Mouse (Mus musculus): ENCODE results near the gene Wbp11. TPM values are rescaled to one million over a fixed set of nuclear protein-coding genes. Genes with fewer than 3 reads are reported as not detected.

Gene Wbp11
- 163 and 165 TPM in 2 replicates for polyA plus RNA-seq (2016; fragmentation: Nextera tagmentation; extraction: Ambion mirVana)

- WGBS, result under 1% methylated on average over 45 of the region's 45 CpGs
- H3K4me1 ChIP-seq, result peaks cover 14% of the 10 kb centered on the region; the same call in 1 of the 2 replicates
- DNase-seq (ENCODE audit: low spot score), result peak; percentile 97
- no peaks in the 10 kb centered on the region for H3K9me3 ChIP-seq
- no peaks in the 10 kb centered on the region for H3K27me3 ChIP-seq (replicated peaks; ENCODE audit: low read depth, poor library complexity, severe bottlenecking)
- peak within 1 kb of the TSS; percentile 98 for H3K27ac ChIP-seq (replicated peaks)
- H3K4me3 ChIP-seq, result peak within 1 kb of the TSS; percentile 99
- H3K36me3 ChIP-seq (replicated peaks), result peaks cover 26% of the 10 kb centered on the region
Measured at GRCm38 (mm10) chr6:136827881-136828561, at the start of gene Wbp11. Gene Wbp11, minus strand, starts transcription at chr6:136828233.

DNA sequence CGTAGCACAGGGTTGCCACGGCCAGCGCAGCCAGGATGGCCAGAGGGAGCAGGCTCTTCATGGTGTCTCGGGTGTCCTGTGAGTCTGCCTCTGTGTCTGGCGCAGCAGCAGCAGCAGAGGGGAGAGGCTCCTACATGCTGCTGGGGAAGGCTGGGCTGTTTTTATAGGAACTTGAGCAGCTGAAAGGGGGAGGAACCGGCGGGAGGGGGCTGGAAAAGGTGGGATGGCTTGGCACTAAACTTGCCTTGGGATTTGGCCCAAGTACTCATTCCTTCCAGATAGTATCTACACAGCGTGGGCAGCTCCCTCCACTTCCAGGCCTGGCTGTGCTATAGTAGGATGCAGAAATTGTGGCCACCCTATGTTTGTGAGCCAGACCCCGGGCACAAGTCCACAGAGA is 47.6 kb upstream of the Wbp11 start, which contains the start of gene Mgp:
TSS of gene Mgp (minus strand) at position 154 of the 400 bp plus-strand sequence.
- Histone ChIP-seq H3K27ac (replicated peaks) (peak within 1 kb of the TSS; percentile 51), H3K4me1 (peaks cover 7% of the 10 kb centered on the region), H3K9me3 (no peaks in the 10 kb centered on the region), H3K4me3 (0 out of 2 replicates have a peak within 1 kb of the TSS, but pooled peaks have one; percentile 30), H3K36me3 (replicated peaks) (no peaks in the 10 kb centered on the region), H3K27me3 (replicated peaks; ENCODE audit: low read depth, poor library complexity, severe bottlenecking) (no peaks in the 10 kb centered on the region)
- DNase-seq (ENCODE audit: low spot score), result peak; percentile 55
- WGBS, result 35% methylated on average over 9 of the region's 9 CpGs

- no peaks in the 10 kb centered on the region for H3K36me3 ChIP-seq (replicated peaks)
- no peak overlapping the region for H3K4me3 ChIP-seq
- no peak for DNase-seq (ENCODE audit: low spot score)
- H3K4me1 ChIP-seq, result peaks cover 7% of the 10 kb centered on the region
- WGBS, result 82% methylated on average over 8 of the region's 8 CpGs
- H3K27me3 ChIP-seq (replicated peaks; ENCODE audit: low read depth, poor library complexity, severe bottlenecking), result no peaks in the 10 kb centered on the region
- no peak overlapping the region for H3K27ac ChIP-seq (replicated peaks)
- H3K9me3 ChIP-seq, result no peaks in the 10 kb centered on the region
Measured at GRCm38 (mm10) chr6:136874599-136874998, 46.6 kb upstream of the Wbp11 start.

- no peaks in the 10 kb centered on the region for H3K27me3 ChIP-seq (replicated peaks; ENCODE audit: low read depth, poor library complexity, severe bottlenecking)
- H3K9me3 ChIP-seq, result no peaks in the 10 kb centered on the region
- H3K4me3 ChIP-seq, result no peak overlapping the region
- H3K36me3 ChIP-seq (replicated peaks), result no peaks in the 10 kb centered on the region
- no peak overlapping the region for H3K27ac ChIP-seq (replicated peaks)
- 84% methylated on average over 5 of the region's 5 CpGs for WGBS
- H3K4me1 ChIP-seq, result no peaks in the 10 kb centered on the region
- DNase-seq (ENCODE audit: low spot score), result no peak
Measured at GRCm38 (mm10) chr6:136868921-136869320, 40.9 kb upstream of the Wbp11 start.

DNA sequence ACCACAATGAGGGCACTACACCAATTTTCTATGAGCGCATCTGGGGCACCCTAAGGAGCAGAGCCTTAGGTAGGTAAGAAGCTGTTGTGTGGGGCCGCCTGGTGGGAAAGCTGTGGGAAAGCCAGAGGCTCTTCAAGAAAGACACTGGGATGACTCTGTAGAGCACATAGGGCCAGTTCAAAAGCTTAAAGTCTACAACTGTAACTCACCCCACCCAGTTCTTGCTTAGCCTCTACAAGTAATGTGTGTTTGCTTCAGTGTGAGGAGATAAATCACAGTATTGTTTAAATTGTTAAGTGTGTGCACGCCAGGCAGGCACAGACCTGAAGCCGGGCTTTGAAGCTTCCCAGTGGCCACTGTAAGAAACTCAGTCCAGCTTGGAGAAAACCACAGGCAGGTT is 38.1 kb upstream of the Wbp11 start:
- Histone ChIP-seq H3K9me3 (no peaks in the 10 kb centered on the region), H3K27me3 (replicated peaks; ENCODE audit: low read depth, poor library complexity, severe bottlenecking) (no peaks in the 10 kb centered on the region), H3K4me1 (no peaks in the 10 kb centered on the region), H3K36me3 (replicated peaks) (no peaks in the 10 kb centered on the region), H3K4me3 (no peak overlapping the region), H3K27ac (replicated peaks) (no peak overlapping the region)
- DNase-seq (ENCODE audit: low spot score), result no peak
- 83% methylated on average over 4 of the region's 4 CpGs for WGBS

DNA sequence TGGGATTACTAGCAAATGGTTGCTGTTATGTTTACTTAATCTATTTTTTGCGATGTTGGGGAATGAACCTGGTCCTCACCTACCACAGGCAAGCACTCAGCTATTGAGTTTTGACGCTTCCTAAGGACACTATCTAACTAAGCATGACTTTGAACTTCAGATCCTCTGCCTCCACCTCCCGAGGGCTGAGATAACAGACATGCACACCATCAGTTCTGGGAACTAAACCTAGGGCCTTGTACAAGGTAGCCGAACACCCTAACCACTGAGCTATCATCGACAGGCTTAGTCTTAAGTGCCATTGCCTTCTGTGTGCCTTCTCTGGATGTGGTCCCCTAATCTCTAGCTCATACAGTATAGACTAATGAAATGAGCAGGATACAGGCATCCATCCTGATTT is 37.3 kb upstream of the Wbp11 start:
- no peak overlapping the region for H3K27ac ChIP-seq (replicated peaks)
- no peaks in the 10 kb centered on the region for H3K27me3 ChIP-seq (replicated peaks; ENCODE audit: low read depth, poor library complexity, severe bottlenecking)
- no peaks in the 10 kb centered on the region for H3K4me1 ChIP-seq
- WGBS, result 92% methylated on average over 5 of the region's 5 CpGs
- H3K9me3 ChIP-seq, result no peaks in the 10 kb centered on the region
- DNase-seq (ENCODE audit: low spot score), result no peak
- no peak overlapping the region for H3K4me3 ChIP-seq
- no peaks in the 10 kb centered on the region for H3K36me3 ChIP-seq (replicated peaks)

- Histone ChIP-seq H3K27me3 (replicated peaks; ENCODE audit: low read depth, poor library complexity, severe bottlenecking) (no peaks in the 10 kb centered on the region), H3K36me3 (replicated peaks) (no peaks in the 10 kb centered on the region), H3K4me1 (peaks cover 19% of the 10 kb centered on the region), H3K9me3 (no peaks in the 10 kb centered on the region), H3K4me3 (no peak overlapping the region), H3K27ac (replicated peaks) (no peak overlapping the region; the same call in 1 of the 2 replicates)
- DNase-seq (ENCODE audit: low spot score), result no peak
- WGBS, result 52% methylated on average over 9 of the region's 9 CpGs
Measured at GRCm38 (mm10) chr6:136861020-136861419, 33.0 kb upstream of the Wbp11 start.

DNA sequence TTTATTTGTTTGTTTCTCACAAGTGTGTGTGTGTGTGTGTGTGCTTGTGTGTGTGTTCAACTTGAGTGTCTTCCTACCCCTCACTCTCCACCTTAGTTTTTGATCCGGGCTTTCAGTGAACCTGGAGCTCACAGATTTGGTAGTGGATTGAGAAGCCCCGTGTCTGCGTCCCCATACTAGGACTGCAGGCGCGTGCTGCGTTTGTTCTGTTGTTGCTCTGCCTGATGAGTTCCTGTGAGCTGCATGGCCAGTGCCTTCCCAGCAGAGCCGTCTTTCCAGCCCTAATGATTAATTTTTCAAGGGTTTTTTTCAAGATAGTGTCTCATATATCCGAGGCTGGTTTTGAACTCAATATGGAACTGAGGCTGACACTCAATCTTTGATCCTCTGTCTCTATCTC is 30.4 kb upstream of the Wbp11 start:
- Histone ChIP-seq H3K9me3 (no peaks in the 10 kb centered on the region), H3K27me3 (replicated peaks; ENCODE audit: low read depth, poor library complexity, severe bottlenecking) (no peaks in the 10 kb centered on the region), H3K4me1 (peaks cover 30% of the 10 kb centered on the region), H3K36me3 (replicated peaks) (no peaks in the 10 kb centered on the region), H3K4me3 (no peak overlapping the region), H3K27ac (replicated peaks) (peak overlapping the region; percentile 75; the same call in 1 of the 2 replicates)
- no peak for DNase-seq (ENCODE audit: low spot score)
- WGBS, result 75% methylated on average over 8 of the region's 8 CpGs

GRCm38 (mm10) chr6:136857873-136858260 is 29.8 kb upstream of the Wbp11 start:
- peak overlapping the region; percentile 75 for H3K27ac ChIP-seq (replicated peaks)
- peak overlapping the region; percentile 34; the same call in 1 of the 2 replicates for H3K4me3 ChIP-seq
- H3K36me3 ChIP-seq (replicated peaks), result no peaks in the 10 kb centered on the region
- DNase-seq (ENCODE audit: low spot score), result no peak
- 39% methylated on average over 11 of the region's 11 CpGs for WGBS
- no peaks in the 10 kb centered on the region for H3K27me3 ChIP-seq (replicated peaks; ENCODE audit: low read depth, poor library complexity, severe bottlenecking)
- no peaks in the 10 kb centered on the region for H3K9me3 ChIP-seq
- peaks cover 35% of the 10 kb centered on the region for H3K4me1 ChIP-seq

DNA sequence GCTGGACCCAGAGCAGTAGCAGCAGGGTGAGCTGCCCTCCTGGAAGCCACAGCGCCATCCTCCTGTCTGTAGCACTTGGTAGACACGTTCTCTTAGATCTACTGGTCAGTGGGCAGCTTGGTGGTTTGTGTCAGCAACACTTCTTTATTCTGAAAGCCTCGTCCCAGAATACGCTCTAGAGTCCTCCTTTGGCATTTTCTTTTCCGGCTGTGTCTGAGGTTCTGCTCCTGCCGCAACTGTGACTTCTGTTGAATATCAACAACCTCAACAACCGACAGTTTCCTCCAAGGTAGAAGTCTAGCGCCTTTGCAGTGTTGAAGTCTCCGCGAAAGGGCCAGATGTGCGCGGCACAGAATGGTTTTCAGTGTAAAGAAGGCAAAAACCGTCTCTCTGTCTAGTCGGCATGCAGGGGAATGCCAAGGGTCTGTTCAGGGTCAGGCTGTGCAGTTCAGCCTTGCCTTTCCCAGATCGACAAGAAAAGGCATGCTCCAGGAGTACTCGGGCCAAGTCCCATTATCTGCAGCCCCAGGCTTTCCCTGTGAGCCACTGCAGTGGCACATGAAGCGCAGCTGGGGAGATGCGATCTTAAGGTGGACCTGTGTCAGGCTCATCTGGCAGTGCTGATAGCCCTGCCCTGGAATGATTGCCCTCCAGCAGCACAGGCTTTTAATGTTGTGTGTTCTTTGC is 29.3 kb upstream of the Wbp11 start, which contains the start of gene Art4:
TSS of gene Art4 (minus strand) at position 548 of the 687 bp plus-strand sequence.
- Histone ChIP-seq H3K4me1 (peaks cover 40% of the 10 kb centered on the region), H3K9me3 (no peaks in the 10 kb centered on the region), H3K4me3 (peak within 1 kb of the TSS; percentile 35), H3K36me3 (replicated peaks) (no peaks in the 10 kb centered on the region), H3K27me3 (replicated peaks; ENCODE audit: low read depth, poor library complexity, severe bottlenecking) (no peaks in the 10 kb centered on the region), H3K27ac (replicated peaks) (peak within 1 kb of the TSS; percentile 75)
- DNase-seq (ENCODE audit: low spot score), result peak; percentile 44
- WGBS, result 68% methylated on average over 18 of the region's 18 CpGs

GRCm38 (mm10) chr6:136856071-136856636 is 28.1 kb upstream of the Wbp11 start:
- Histone ChIP-seq H3K4me3 (peak overlapping the region; percentile 35), H3K9me3 (no peaks in the 10 kb centered on the region), H3K4me1 (peaks cover 45% of the 10 kb centered on the region), H3K27ac (replicated peaks) (peak overlapping the region; percentile 78), H3K36me3 (replicated peaks) (no peaks in the 10 kb centered on the region), H3K27me3 (replicated peaks; ENCODE audit: low read depth, poor library complexity, severe bottlenecking) (no peaks in the 10 kb centered on the region)
- DNase-seq (ENCODE audit: low spot score), result peak; percentile 21
- 65% methylated on average over 14 of the region's 14 CpGs for WGBS

GRCm38 (mm10) chr6:136855183-136855582 is 27.1 kb upstream of the Wbp11 start:
- H3K27me3 ChIP-seq (replicated peaks; ENCODE audit: low read depth, poor library complexity, severe bottlenecking), result no peaks in the 10 kb centered on the region
- peaks cover 45% of the 10 kb centered on the region for H3K4me1 ChIP-seq
- no peak for DNase-seq (ENCODE audit: low spot score)
- no peak overlapping the region for H3K27ac ChIP-seq (replicated peaks)
- WGBS, result 83% methylated on average over 2 of the region's 2 CpGs
- no peaks in the 10 kb centered on the region for H3K36me3 ChIP-seq (replicated peaks)
- H3K9me3 ChIP-seq, result no peaks in the 10 kb centered on the region
- H3K4me3 ChIP-seq, result no peak overlapping the region

Measured in embryonic facial prominence, embryonic 10.5 days (tissue).